Mouse (Mus musculus) erythroblast, embryonic 14.5 days (primary cell): ENCODE data around the gene Twsg1. TPM values are rescaled to one million over a fixed set of nuclear protein-coding genes. Genes with fewer than 3 reads are reported as not detected.
A peak's percentile ranks its signal among the peaks of the same experiment; 100 is the strongest.

Experiments used
- H3K27me3 ChIP-seq: 2 replicates; pipeline ENCODE4 v1.6.1; 2012; ENCODE audit warnings: inconsistent platforms; ENCODE audit not compliant: control insufficient read depth
- H3K36me3 ChIP-seq: 2 replicates; pipeline ENCODE4 v1.6.1; 2012; ENCODE audit warnings: mild to moderate bottlenecking, inconsistent platforms; ENCODE audit not compliant: control insufficient read depth
- H3K4me1 ChIP-seq: 2 replicates; pipeline ENCODE4 v1.6.1; 2012; ENCODE audit warnings: inconsistent platforms; ENCODE audit not compliant: control insufficient read depth
- H3K4me3 ChIP-seq: replicated peaks from 2 replicates; pipeline ENCODE3; 2012; ENCODE audit warnings: moderate library complexity, mild to moderate bottlenecking, inconsistent platforms
- H3K9me3 ChIP-seq: 2 replicates; pipeline ENCODE4 v1.6.1; 2012; ENCODE audit warnings: low read length, inconsistent platforms, mixed read lengths; ENCODE audit not compliant: control insufficient read depth
- GATA1 ChIP-seq: IDR thresholded peaks from 2 replicates; pipeline ENCODE4 v1.6.1; 2012; ENCODE audit warnings: low read length, inconsistent platforms, mixed read lengths
- TAL1 ChIP-seq: IDR thresholded peaks from 3 replicates; pipeline ENCODE4 v1.6.1; 2012; ENCODE audit warnings: low read length, inconsistent platforms, mixed read lengths
- polyA plus RNA-seq: library from polyadenylated mRNA; stranded (reverse); fragments of >175 nt; gene quantifications from 2 replicates; pipeline ENCODE4 v1.2.3, GENCODE M21; 2012

The Twsg1 gene
- polyA plus RNA-seq, 1 experiment, result 0.20 TPM

- Histone ChIP-seq H3K27me3 (no peaks in the 10 kb centered on the region), H3K4me3 (no peak overlapping the region), H3K9me3 (no peaks in the 10 kb centered on the region), H3K36me3 (no peaks in the 10 kb centered on the region), H3K4me1 (peaks cover 11% of the 10 kb centered on the region)
- TF ChIP-seq GATA1 (no peak), TAL1 (no peak)
Observed at GRCm38 (mm10) chr17:65956993-65957781, 6.2 kb upstream of the Twsg1 start.

- TF ChIP-seq TAL1, result no peak
- no peak for TF ChIP-seq GATA1
- H3K27me3 ChIP-seq, result no peaks in the 10 kb centered on the region
- no peaks in the 10 kb centered on the region for H3K36me3 ChIP-seq
- H3K4me3 ChIP-seq, result no peak overlapping the region
- peaks cover 19% of the 10 kb centered on the region for H3K4me1 ChIP-seq
- no peaks in the 10 kb centered on the region for H3K9me3 ChIP-seq
Observed at GRCm38 (mm10) chr17:65956140-65956539, 5.1 kb upstream of the Twsg1 start.

GRCm38 (mm10) chr17:65953959-65954358, 2.9 kb upstream of the Twsg1 start:
- TF ChIP-seq TAL1 (no peak), GATA1 (no peak)
- Histone ChIP-seq H3K27me3 (no peaks in the 10 kb centered on the region), H3K4me1 (peaks cover 38% of the 10 kb centered on the region), H3K4me3 (no peak overlapping the region), H3K9me3 (no peaks in the 10 kb centered on the region), H3K36me3 (no peaks in the 10 kb centered on the region)

GRCm38 (mm10) chr17:65952083-65952482, 1.1 kb upstream of the Twsg1 start:
- Histone ChIP-seq H3K36me3 (peaks cover 14% of the 10 kb centered on the region), H3K4me3 (no peak overlapping the region), H3K27me3 (no peaks in the 10 kb centered on the region), H3K9me3 (no peaks in the 10 kb centered on the region), H3K4me1 (peaks cover 35% of the 10 kb centered on the region)
- TF ChIP-seq TAL1 (no peak), GATA1 (no peak)

GRCm38 (mm10) chr17:65950183-65950582, 843 bp downstream of the Twsg1 start:
- Histone ChIP-seq H3K4me1 (peaks cover 35% of the 10 kb centered on the region), H3K27me3 (no peaks in the 10 kb centered on the region)
- no peak for TF ChIP-seq GATA1

GRCm38 (mm10) chr17:65947307-65947706, 3.7 kb downstream of the Twsg1 start:
- TF ChIP-seq TAL1, result no peak
- no peak for TF ChIP-seq GATA1
- H3K4me1 ChIP-seq, result peaks cover 34% of the 10 kb centered on the region
- no peaks in the 10 kb centered on the region for H3K27me3 ChIP-seq
- no peaks in the 10 kb centered on the region for H3K9me3 ChIP-seq
- no peak overlapping the region for H3K4me3 ChIP-seq
- peaks cover 28% of the 10 kb centered on the region for H3K36me3 ChIP-seq

More at GRCm38 (mm10) chr17:65950183-65950582, 843 bp downstream of the Twsg1 start:
- no peaks in the 10 kb centered on the region for H3K9me3 ChIP-seq
- peak overlapping the region; percentile 85 for H3K4me3 ChIP-seq
- H3K36me3 ChIP-seq, result peaks cover 25% of the 10 kb centered on the region

- peaks cover 31% of the 10 kb centered on the region for H3K36me3 ChIP-seq
- peaks cover 23% of the 10 kb centered on the region for H3K4me1 ChIP-seq
- no peak overlapping the region for H3K4me3 ChIP-seq
- H3K9me3 ChIP-seq, result no peaks in the 10 kb centered on the region
- no peak for TF ChIP-seq TAL1
- TF ChIP-seq GATA1, result no peak
- H3K27me3 ChIP-seq, result no peaks in the 10 kb centered on the region
Observed at GRCm38 (mm10) chr17:65945420-65945819, 5.6 kb downstream of the Twsg1 start.

- H3K36me3 ChIP-seq, result peaks cover 26% of the 10 kb centered on the region
- H3K9me3 ChIP-seq, result no peaks in the 10 kb centered on the region
- no peaks in the 10 kb centered on the region for H3K27me3 ChIP-seq
- TF ChIP-seq GATA1, result no peak
- no peak for TF ChIP-seq TAL1
- peaks cover 10% of the 10 kb centered on the region for H3K4me1 ChIP-seq
- H3K4me3 ChIP-seq, result no peak overlapping the region
Observed at GRCm38 (mm10) chr17:65942394-65942793, 8.6 kb downstream of the Twsg1 start.

- Histone ChIP-seq H3K9me3 (no peaks in the 10 kb centered on the region), H3K36me3 (peaks cover 30% of the 10 kb centered on the region), H3K4me1 (peaks cover 10% of the 10 kb centered on the region), H3K27me3 (no peaks in the 10 kb centered on the region), H3K4me3 (no peak overlapping the region)
- TF ChIP-seq TAL1, result no peak
- no peak for TF ChIP-seq GATA1
Observed at GRCm38 (mm10) chr17:65941275-65941674, 9.8 kb downstream of the Twsg1 start.
